Mouse (Mus musculus) testis, adult 2 months (tissue): ENCODE results near the gene Nfic.

Experiments used
- CTCF ChIP-seq: fragments of 200-500 bp; IDR thresholded peaks from 2 replicates; pipeline ENCODE4 v1.5.1; 2012; ENCODE audit warnings: low read depth, mild to moderate bottlenecking, inconsistent platforms, low read length, moderate library complexity; ENCODE audit not compliant: control insufficient read depth, insufficient read depth, insufficient replicate concordance
- POLR2A ChIP-seq: fragments of 200-500 bp; IDR thresholded peaks from 2 replicates; pipeline ENCODE4 v1.6.1; 2012; ENCODE audit warnings: low read depth, mild to moderate bottlenecking, inconsistent platforms, low read length, moderate library complexity; ENCODE audit not compliant: control insufficient read depth

- TF ChIP-seq POLR2A (no peak), CTCF (no peak)
Observed at GRCm38 (mm10) chr10:81463531-81463930, 8.1 kb upstream of the Nfic start.
